Mouse (Mus musculus): ENCODE data around the gene Myo9a.

Myo9a gene

GRCm38 (mm10) chr9:59940913-59941884, 190.5 kb downstream of the Myo9a start:
- TF ChIP-seq GATA4 (IDR thresholded peaks at IDR 0.05; ENCODE audit: insufficient replicate concordance, low read length), result no peak

GRCm38 (mm10) chr9:59941885-59942350, 191.2 kb downstream of the Myo9a start:
- TF ChIP-seq GATA4 (IDR thresholded peaks at IDR 0.05; ENCODE audit: insufficient replicate concordance, low read length), result no peak

GRCm38 (mm10) chr9:59942501-59943085, 191.9 kb downstream of the Myo9a start:
- no peak for TF ChIP-seq GATA4 (IDR thresholded peaks at IDR 0.05; ENCODE audit: insufficient replicate concordance, low read length)

- no peak for TF ChIP-seq GATA4 (IDR thresholded peaks at IDR 0.05; ENCODE audit: insufficient replicate concordance, low read length)
These were observed 193.1 kb downstream of the Myo9a start for GRCm38 (mm10) chr9:59943826-59944225.

- no peak for TF ChIP-seq GATA4 (IDR thresholded peaks at IDR 0.05; ENCODE audit: insufficient replicate concordance, low read length)
These were observed 194.5 kb downstream of the Myo9a start for GRCm38 (mm10) chr9:59945241-59945640.

- no peak for TF ChIP-seq GATA4 (IDR thresholded peaks at IDR 0.05; ENCODE audit: insufficient replicate concordance, low read length)
These were observed 196.6 kb downstream of the Myo9a start for GRCm38 (mm10) chr9:59947271-59947670.

- TF ChIP-seq GATA4 (IDR thresholded peaks at IDR 0.05; ENCODE audit: insufficient replicate concordance, low read length), result no peak
These were observed 197.5 kb downstream of the Myo9a start for GRCm38 (mm10) chr9:59948226-59948625.

GRCm38 (mm10) chr9:59948691-59949250, 198.1 kb downstream of the Myo9a start:
- no peak for TF ChIP-seq GATA4 (IDR thresholded peaks at IDR 0.05; ENCODE audit: insufficient replicate concordance, low read length)

- no peak for TF ChIP-seq GATA4 (IDR thresholded peaks at IDR 0.05; ENCODE audit: insufficient replicate concordance, low read length)
These were observed 198.8 kb downstream of the Myo9a start for GRCm38 (mm10) chr9:59949511-59949910.

- no peak for TF ChIP-seq GATA4 (IDR thresholded peaks at IDR 0.05; ENCODE audit: insufficient replicate concordance, low read length)
These were observed 199.3 kb downstream of the Myo9a start for GRCm38 (mm10) chr9:59949981-59950380.

- TF ChIP-seq GATA4 (IDR thresholded peaks at IDR 0.05; ENCODE audit: insufficient replicate concordance, low read length), result no peak
These were observed 200.5 kb downstream of the Myo9a start for GRCm38 (mm10) chr9:59951001-59951750.

GRCm38 (mm10) chr9:59951943-59952342, 201.2 kb downstream of the Myo9a start:
- no peak for TF ChIP-seq GATA4 (IDR thresholded peaks at IDR 0.05; ENCODE audit: insufficient replicate concordance, low read length)

GRCm38 (mm10) chr9:59952515-59953070, 201.9 kb downstream of the Myo9a start:
- TF ChIP-seq GATA4 (IDR thresholded peaks at IDR 0.05; ENCODE audit: insufficient replicate concordance, low read length), result no peak

GRCm38 (mm10) chr9:59953556-59953955, 202.9 kb downstream of the Myo9a start:
- TF ChIP-seq GATA4 (IDR thresholded peaks at IDR 0.05; ENCODE audit: insufficient replicate concordance, low read length), result no peak

- TF ChIP-seq GATA4 (IDR thresholded peaks at IDR 0.05; ENCODE audit: insufficient replicate concordance, low read length), result no peak
These were observed 204.5 kb downstream of the Myo9a start for GRCm38 (mm10) chr9:59955199-59955598.

All from liver, adult (tissue).